Mouse (Mus musculus): ENCODE results near the gene Abcc10. TPM values are rescaled to one million over a fixed set of nuclear protein-coding genes. Genes with fewer than 3 reads are reported as not detected.
A peak's percentile ranks its signal among the peaks of the same experiment; 100 is the strongest.

Gene Abcc10
- polyA plus RNA-seq, 1 experiment from 2014 or later = 5.3 TPM

- H3K4me1 ChIP-seq = no peaks in the 10 kb centered on the region
- no peak for ATAC-seq (ENCODE audit: borderline replicate concordance, extremely low read depth, low FRiP score, low TSS enrichment)
- no peaks in the 10 kb centered on the region for H3K27me3 ChIP-seq
- no peak overlapping the region for H3K9ac ChIP-seq
- no peak overlapping the region for H3K4me3 ChIP-seq
- no peaks in the 10 kb centered on the region for H3K9me3 ChIP-seq
- H3K4me2 ChIP-seq = no peak overlapping the region
- WGBS = 79% methylated on average over 10 of the region's 10 CpGs
- no peak overlapping the region for H3K27ac ChIP-seq
- no peaks in the 10 kb centered on the region for H3K36me3 ChIP-seq
Measured at GRCm38 (mm10) chr17:46310515-46310914, 17.6 kb downstream of the Abcc10 start.

DNA sequence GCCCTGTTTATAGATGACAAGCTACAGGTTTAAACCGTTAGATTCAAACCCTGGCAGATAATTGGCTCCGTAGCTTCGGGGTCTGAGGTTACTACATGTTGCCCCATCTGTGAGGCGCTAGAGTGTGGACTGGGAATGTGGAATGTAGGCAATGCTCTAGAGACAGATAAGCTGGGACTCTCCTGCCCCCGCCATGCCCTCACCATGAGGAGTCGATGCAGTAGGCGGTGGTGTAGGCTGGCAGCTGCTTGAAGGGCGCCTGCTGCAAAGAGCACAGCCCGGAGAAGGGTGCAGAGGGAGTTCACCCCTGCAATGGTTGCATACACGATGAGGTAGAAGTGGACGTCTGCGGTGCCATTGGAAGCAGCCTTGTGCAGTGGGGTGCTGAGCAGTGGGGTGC, 18.3 kb downstream of the Abcc10 start:
- H3K27me3 ChIP-seq = no peaks in the 10 kb centered on the region
- H3K36me3 ChIP-seq = no peaks in the 10 kb centered on the region
- ATAC-seq (ENCODE audit: borderline replicate concordance, extremely low read depth, low FRiP score, low TSS enrichment) = no peak
- H3K4me1 ChIP-seq = no peaks in the 10 kb centered on the region
- no peak overlapping the region for H3K9ac ChIP-seq
- no peak overlapping the region for H3K4me2 ChIP-seq
- 61% methylated on average over 12 of the region's 12 CpGs for WGBS
- no peak overlapping the region for H3K27ac ChIP-seq
- H3K9me3 ChIP-seq = no peaks in the 10 kb centered on the region
- H3K4me3 ChIP-seq = no peak overlapping the region

DNA sequence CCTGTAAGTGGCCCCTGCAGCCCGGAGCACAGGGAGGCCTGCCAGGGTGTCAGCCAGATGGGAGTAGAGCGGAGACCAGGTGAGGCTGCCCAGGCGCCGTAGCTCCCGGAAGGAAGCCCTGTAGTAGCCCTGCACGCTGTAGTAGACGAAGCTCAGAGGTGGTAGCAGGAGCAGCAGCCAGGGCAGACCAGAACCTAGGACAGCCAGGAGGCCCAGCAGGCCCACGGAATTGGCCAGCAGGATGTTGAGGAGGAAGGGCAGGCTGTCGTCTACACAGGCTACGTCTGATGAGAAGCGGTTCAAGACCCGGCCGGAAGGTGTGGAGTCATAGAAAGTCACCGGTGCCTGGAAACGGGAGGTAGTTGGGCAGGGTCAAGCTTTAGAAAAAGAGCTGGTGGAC, 21.2 kb downstream of the Abcc10 start:
- Histone ChIP-seq H3K4me2 (no peak overlapping the region), H3K36me3 (no peaks in the 10 kb centered on the region), H3K4me3 (no peak overlapping the region), H3K27ac (no peak overlapping the region), H3K9ac (no peak overlapping the region), H3K9me3 (no peaks in the 10 kb centered on the region), H3K4me1 (no peaks in the 10 kb centered on the region), H3K27me3 (no peaks in the 10 kb centered on the region)
- no peak for ATAC-seq (ENCODE audit: borderline replicate concordance, extremely low read depth, low FRiP score, low TSS enrichment)
- 87% methylated on average over 15 of the region's 15 CpGs for WGBS

DNA sequence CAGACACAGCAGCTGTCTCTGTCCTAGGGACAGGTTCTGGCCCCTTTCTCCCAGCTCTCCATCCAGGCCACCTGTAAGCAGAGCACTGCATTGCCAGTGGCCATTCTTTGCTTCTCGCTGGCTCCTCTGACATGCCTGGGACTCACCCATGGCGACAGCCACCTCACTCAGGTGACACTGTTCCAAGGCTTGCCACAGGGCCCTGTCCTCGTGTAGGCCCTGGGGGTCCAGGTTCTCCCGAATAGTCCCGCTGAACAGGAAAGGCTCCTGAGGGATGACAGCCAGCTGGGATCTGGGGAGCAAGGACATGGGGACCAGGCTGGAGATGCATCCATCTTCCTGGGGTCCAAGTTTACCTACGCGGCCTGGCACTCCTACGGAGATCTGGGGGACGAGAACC, 24.0 kb downstream of the Abcc10 start:
- Histone ChIP-seq H3K27me3 (peaks cover 6% of the 10 kb centered on the region; the same call in 1 of the 2 replicates), H3K4me3 (no peak overlapping the region), H3K4me1 (no peaks in the 10 kb centered on the region), H3K9ac (no peak overlapping the region), H3K36me3 (no peaks in the 10 kb centered on the region), H3K9me3 (no peaks in the 10 kb centered on the region), H3K4me2 (no peak overlapping the region), H3K27ac (no peak overlapping the region)
- no peak for ATAC-seq (ENCODE audit: borderline replicate concordance, extremely low read depth, low FRiP score, low TSS enrichment)
- 85% methylated on average over 9 of the region's 9 CpGs for WGBS

DNA sequence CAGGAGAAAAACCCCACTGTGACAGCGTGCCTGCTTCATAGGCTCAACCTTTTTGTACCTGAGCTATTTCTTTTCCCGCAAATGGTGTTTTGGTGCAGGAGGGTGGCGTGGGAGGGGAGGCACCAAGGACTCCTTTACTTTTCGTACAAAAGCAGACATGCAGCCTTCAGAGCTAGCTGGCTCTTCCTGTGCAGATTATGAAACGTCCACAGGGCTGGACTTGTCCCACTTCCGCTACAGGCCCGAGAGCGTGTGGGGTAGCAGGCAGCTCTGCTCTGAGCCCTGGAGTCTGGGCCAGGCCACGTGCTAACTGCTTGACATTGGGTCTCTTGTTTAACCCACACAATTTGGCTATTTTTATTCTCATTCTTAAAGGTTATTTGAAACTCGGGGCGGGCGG, 26.3 kb downstream of the Abcc10 start:
- WGBS = 66% methylated on average over 12 of the region's 12 CpGs
- Histone ChIP-seq H3K9me3 (no peaks in the 10 kb centered on the region), H3K4me3 (no peak overlapping the region), H3K9ac (no peak overlapping the region), H3K27me3 (peaks cover 22% of the 10 kb centered on the region), H3K4me1 (peaks cover 14% of the 10 kb centered on the region), H3K36me3 (no peaks in the 10 kb centered on the region), H3K4me2 (no peak overlapping the region), H3K27ac (no peak overlapping the region)
- no peak for ATAC-seq (ENCODE audit: borderline replicate concordance, extremely low read depth, low FRiP score, low TSS enrichment)

- peak overlapping the region; percentile 99 for H3K4me2 ChIP-seq
- H3K9me3 ChIP-seq = no peaks in the 10 kb centered on the region
- peak overlapping the region; percentile 49 for H3K4me3 ChIP-seq
- peak; percentile 81 for ATAC-seq (ENCODE audit: borderline replicate concordance, extremely low read depth, low FRiP score, low TSS enrichment)
- H3K9ac ChIP-seq = peak overlapping the region; percentile 48
- H3K36me3 ChIP-seq = no peaks in the 10 kb centered on the region
- WGBS = under 1% methylated on average over 48 of the region's 48 CpGs
- peaks cover 14% of the 10 kb centered on the region for H3K4me1 ChIP-seq
- peaks cover 50% of the 10 kb centered on the region for H3K27me3 ChIP-seq
- no peak overlapping the region for H3K27ac ChIP-seq
Measured at GRCm38 (mm10) chr17:46298220-46298913, 29.8 kb downstream of the Abcc10 start.

DNA sequence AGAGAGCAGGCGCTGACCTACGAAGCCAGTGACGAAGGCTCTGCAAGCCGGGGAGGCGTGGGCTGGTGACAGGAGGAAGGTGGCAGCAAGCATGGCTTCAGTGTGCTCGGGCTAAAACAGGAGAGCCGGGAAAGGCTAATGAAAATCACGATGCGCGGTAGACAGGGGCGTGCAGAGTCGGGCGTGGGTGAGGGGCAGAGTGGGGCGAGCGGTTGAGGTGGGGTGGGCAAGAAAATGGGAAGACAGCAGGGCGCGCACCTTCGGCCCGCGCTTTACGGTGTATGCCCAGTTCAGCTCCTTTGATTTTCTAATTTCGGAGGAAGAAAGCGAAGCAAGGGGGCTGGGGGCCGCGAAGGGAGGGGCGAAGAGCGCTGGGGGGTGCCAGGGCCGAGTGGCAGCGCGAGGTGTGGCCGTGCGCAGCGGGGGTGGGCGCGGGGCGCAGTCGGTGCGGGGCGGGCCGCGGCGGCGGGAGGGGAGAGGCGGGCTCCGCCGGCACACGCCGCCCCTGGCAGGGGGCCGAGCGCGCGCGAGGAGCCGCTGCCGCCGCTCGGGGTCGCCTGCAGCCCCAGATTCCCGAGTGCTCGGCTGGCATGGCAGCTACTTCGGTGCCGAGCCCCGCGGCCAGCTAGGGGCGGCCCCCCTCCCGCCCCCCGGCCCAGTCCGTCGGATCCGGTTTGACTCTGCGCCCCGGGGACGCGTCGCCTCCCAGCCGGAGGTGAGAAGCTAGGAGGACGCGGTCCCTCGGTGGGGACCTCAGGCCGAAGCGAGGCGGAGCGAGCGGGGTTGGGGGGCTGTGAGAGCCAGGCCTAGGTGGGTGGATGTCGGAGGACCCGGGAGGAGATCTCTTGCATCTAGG, 30.6 kb downstream of the Abcc10 start, which contains the start of gene Dlk2:
TSS of gene Dlk2 (plus strand) at position 58 of the 856 bp plus-strand sequence.
- H3K27ac ChIP-seq = no peak within 1 kb of the TSS
- H3K4me2 ChIP-seq = peak within 1 kb of the TSS; percentile 99
- H3K4me3 ChIP-seq = peak within 1 kb of the TSS; percentile 49
- under 1% methylated on average over 76 of the region's 86 CpGs for WGBS
- ATAC-seq (ENCODE audit: borderline replicate concordance, extremely low read depth, low FRiP score, low TSS enrichment) = peak; percentile 24
- peaks cover 56% of the 10 kb centered on the region for H3K27me3 ChIP-seq
- no peaks in the 10 kb centered on the region for H3K36me3 ChIP-seq
- peaks cover 14% of the 10 kb centered on the region for H3K4me1 ChIP-seq
- H3K9ac ChIP-seq = peak within 1 kb of the TSS; percentile 48
- no peaks in the 10 kb centered on the region for H3K9me3 ChIP-seq

- ATAC-seq (ENCODE audit: borderline replicate concordance, extremely low read depth, low FRiP score, low TSS enrichment) = no peak
- Histone ChIP-seq H3K4me2 (peak overlapping the region; percentile 99), H3K4me3 (peak overlapping the region; percentile 49), H3K4me1 (peaks cover 14% of the 10 kb centered on the region), H3K27ac (no peak overlapping the region), H3K9ac (peak overlapping the region; percentile 48), H3K36me3 (no peaks in the 10 kb centered on the region), H3K27me3 (peaks cover 61% of the 10 kb centered on the region), H3K9me3 (no peaks in the 10 kb centered on the region)
- WGBS = 10% methylated on average over 6 of the region's 6 CpGs
Measured at GRCm38 (mm10) chr17:46297028-46297363, 31.2 kb downstream of the Abcc10 start.

DNA sequence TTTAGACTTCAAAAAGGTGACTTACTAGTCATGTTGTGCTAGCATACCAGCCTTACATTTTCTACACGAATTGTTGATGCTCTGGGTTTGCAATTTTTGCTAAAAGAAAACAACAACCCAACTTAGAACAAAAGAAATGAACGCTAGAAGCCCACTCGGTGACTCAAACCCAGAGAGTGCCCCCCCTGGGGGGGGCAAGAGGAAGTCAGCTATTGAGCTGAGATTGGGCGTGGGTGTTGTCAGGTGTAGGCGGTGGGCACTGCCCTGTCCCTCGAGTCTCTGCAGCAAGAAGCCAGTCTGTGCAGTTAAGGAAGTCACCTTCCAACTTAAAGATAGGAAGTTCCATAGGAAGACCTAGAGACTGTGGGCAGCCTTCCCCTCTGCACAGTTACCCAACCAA, 31.6 kb downstream of the Abcc10 start:
- no peaks in the 10 kb centered on the region for H3K36me3 ChIP-seq
- no peaks in the 10 kb centered on the region for H3K9me3 ChIP-seq
- H3K27me3 ChIP-seq = peaks cover 61% of the 10 kb centered on the region
- H3K4me1 ChIP-seq = peaks cover 14% of the 10 kb centered on the region
- no peak overlapping the region for H3K27ac ChIP-seq
- WGBS = 36% methylated on average over 6 of the region's 6 CpGs
- no peak for ATAC-seq (ENCODE audit: borderline replicate concordance, extremely low read depth, low FRiP score, low TSS enrichment)
- no peak overlapping the region for H3K9ac ChIP-seq
- H3K4me3 ChIP-seq = no peak overlapping the region
- no peak overlapping the region for H3K4me2 ChIP-seq

GRCm38 (mm10) chr17:46287678-46288095, 40.5 kb downstream of the Abcc10 start:
- peaks cover 11% of the 10 kb centered on the region; the same call in 1 of the 2 replicates for H3K27me3 ChIP-seq
- H3K36me3 ChIP-seq = no peaks in the 10 kb centered on the region
- no peak overlapping the region for H3K4me2 ChIP-seq
- no peak overlapping the region for H3K9ac ChIP-seq
- no peaks in the 10 kb centered on the region for H3K9me3 ChIP-seq
- peaks cover 18% of the 10 kb centered on the region for H3K4me1 ChIP-seq
- ATAC-seq (ENCODE audit: borderline replicate concordance, extremely low read depth, low FRiP score, low TSS enrichment) = peak; percentile 55
- H3K27ac ChIP-seq = no peak overlapping the region
- no peak overlapping the region for H3K4me3 ChIP-seq
- WGBS = 64% methylated on average over 11 of the region's 11 CpGs

DNA sequence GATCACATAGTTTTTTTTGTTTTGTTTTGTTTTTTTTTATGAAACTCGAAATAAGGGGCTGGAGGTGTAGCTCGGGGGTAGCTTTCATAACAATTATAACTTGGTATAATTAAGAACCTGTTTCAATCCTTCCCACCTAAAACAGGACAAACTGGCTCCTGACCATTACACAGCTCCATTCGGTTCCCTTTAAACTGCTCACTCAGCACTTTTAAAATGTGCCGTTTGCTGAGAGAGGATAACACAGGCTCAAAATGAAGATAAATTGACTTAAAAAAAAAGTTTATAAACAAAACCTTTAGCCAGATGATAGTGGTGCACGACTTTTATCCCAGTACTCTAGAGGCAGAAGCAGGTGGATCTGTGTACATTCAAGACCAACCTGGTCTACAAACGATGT, 42.7 kb downstream of the Abcc10 start:
- no peak overlapping the region for H3K4me2 ChIP-seq
- no peaks in the 10 kb centered on the region for H3K9me3 ChIP-seq
- H3K27ac ChIP-seq = no peak overlapping the region
- WGBS = 35% methylated on average over 6 of the region's 6 CpGs
- H3K4me3 ChIP-seq = no peak overlapping the region
- H3K27me3 ChIP-seq = peaks cover 6% of the 10 kb centered on the region; the same call in 1 of the 2 replicates
- ATAC-seq (ENCODE audit: borderline replicate concordance, extremely low read depth, low FRiP score, low TSS enrichment) = no peak
- H3K9ac ChIP-seq = no peak overlapping the region
- H3K36me3 ChIP-seq = no peaks in the 10 kb centered on the region
- peaks cover 36% of the 10 kb centered on the region for H3K4me1 ChIP-seq

GRCm38 (mm10) chr17:46284653-46285052, 43.5 kb downstream of the Abcc10 start:
- H3K4me1 ChIP-seq = peaks cover 36% of the 10 kb centered on the region
- H3K36me3 ChIP-seq = peaks cover 6% of the 10 kb centered on the region; the same call in 1 of the 2 replicates
- no peak for ATAC-seq (ENCODE audit: borderline replicate concordance, extremely low read depth, low FRiP score, low TSS enrichment)
- H3K27ac ChIP-seq = no peak overlapping the region
- H3K9me3 ChIP-seq = no peaks in the 10 kb centered on the region
- WGBS = 46% methylated on average over 7 of the region's 7 CpGs
- peaks cover 3% of the 10 kb centered on the region; the same call in 1 of the 2 replicates for H3K27me3 ChIP-seq
- H3K9ac ChIP-seq = no peak overlapping the region
- H3K4me3 ChIP-seq = no peak overlapping the region
- no peak overlapping the region for H3K4me2 ChIP-seq
